Mouse (Mus musculus): ENCODE measurements at regions not wholly inside any gene's neighbourhood (a gene's known extent, or its start where the extent isn't known, plus 50 kb on each side); places are given as distances from the start of the nearest gene placed in this dataset.

- no peak overlapping the region for H3K4me3 ChIP-seq (ENCODE audit: low read depth, low read length)
- no peaks in the 10 kb centered on the region for H3K36me3 ChIP-seq (ENCODE audit: control insufficient read depth, insufficient read depth, low read length)
- ATAC-seq (ENCODE audit: low FRiP score, low TSS enrichment): no peak
- no peaks in the 10 kb centered on the region for H3K27me3 ChIP-seq (ENCODE audit: control insufficient read depth, insufficient read depth, low read length)
- no peaks in the 10 kb centered on the region for H3K4me1 ChIP-seq (replicated peaks; ENCODE audit: control insufficient read depth, insufficient read depth)
- TF ChIP-seq CTCF (IDR thresholded peaks at IDR 0.05; ENCODE audit: low read depth) (no peak), EP300 (optimal IDR thresholded peaks at IDR 0.05) (no peak)
- H3K9ac ChIP-seq (ENCODE audit: low read length): no peak overlapping the region
- WGBS: 91% methylated on average over 4 of the region's 4 CpGs
- no peaks in the 10 kb centered on the region for H3K9me3 ChIP-seq (ENCODE audit: control insufficient read depth, low read length)
- no peak overlapping the region for H3K27ac ChIP-seq (replicated peaks)
- no peak overlapping the region for H3K4me2 ChIP-seq (replicated peaks; ENCODE audit: low read depth)
- no peak for DNase-seq (ENCODE audit: low spot score)
Measured at GRCm38 (mm10) chr5:149920326-149920725, 98.1 kb upstream of the Rxfp2 start.

- no peaks in the 10 kb centered on the region for H3K36me3 ChIP-seq (ENCODE audit: control insufficient read depth, insufficient read depth, low read length)
- H3K4me1 ChIP-seq (replicated peaks; ENCODE audit: control insufficient read depth, insufficient read depth): no peaks in the 10 kb centered on the region
- H3K9me3 ChIP-seq (ENCODE audit: control insufficient read depth, low read length): no peaks in the 10 kb centered on the region
- DNase-seq (ENCODE audit: low spot score) (no peak), ATAC-seq (ENCODE audit: low FRiP score, low TSS enrichment) (no peak)
- no peak overlapping the region for H3K27ac ChIP-seq (replicated peaks)
- no peak overlapping the region for H3K4me3 ChIP-seq (ENCODE audit: low read depth, low read length)
- H3K4me2 ChIP-seq (replicated peaks; ENCODE audit: low read depth): no peak overlapping the region
- H3K9ac ChIP-seq (ENCODE audit: low read length): no peak overlapping the region
- H3K27me3 ChIP-seq (ENCODE audit: control insufficient read depth, insufficient read depth, low read length): no peaks in the 10 kb centered on the region
- 84% methylated on average over 10 of the region's 10 CpGs for WGBS
- TF ChIP-seq EP300 (optimal IDR thresholded peaks at IDR 0.05) (no peak), CTCF (IDR thresholded peaks at IDR 0.05; ENCODE audit: low read depth) (no peak)
Measured at GRCm38 (mm10) chr5:149924501-149924900, 94.0 kb upstream of the Rxfp2 start.

- Histone ChIP-seq H3K4me3 (ENCODE audit: low read depth, low read length) (no peak overlapping the region), H3K36me3 (ENCODE audit: control insufficient read depth, insufficient read depth, low read length) (no peaks in the 10 kb centered on the region), H3K27ac (replicated peaks) (no peak overlapping the region), H3K9ac (ENCODE audit: low read length) (no peak overlapping the region), H3K9me3 (ENCODE audit: control insufficient read depth, low read length) (no peaks in the 10 kb centered on the region), H3K27me3 (ENCODE audit: control insufficient read depth, insufficient read depth, low read length) (no peaks in the 10 kb centered on the region), H3K4me2 (replicated peaks; ENCODE audit: low read depth) (no peak overlapping the region), H3K4me1 (replicated peaks; ENCODE audit: control insufficient read depth, insufficient read depth) (no peaks in the 10 kb centered on the region)
- ATAC-seq (ENCODE audit: low FRiP score, low TSS enrichment) (no peak), DNase-seq (ENCODE audit: low spot score) (no peak)
- 48% methylated on average over 2 of the region's 2 CpGs for WGBS
- TF ChIP-seq EP300 (optimal IDR thresholded peaks at IDR 0.05) (no peak), CTCF (IDR thresholded peaks at IDR 0.05; ENCODE audit: low read depth) (no peak)
Measured at GRCm38 (mm10) chr5:149926786-149927185, 91.7 kb upstream of the Rxfp2 start.

- Histone ChIP-seq H3K9me3 (ENCODE audit: control insufficient read depth, low read length) (no peaks in the 10 kb centered on the region), H3K27me3 (ENCODE audit: control insufficient read depth, insufficient read depth, low read length) (no peaks in the 10 kb centered on the region), H3K4me2 (replicated peaks; ENCODE audit: low read depth) (no peak overlapping the region), H3K36me3 (ENCODE audit: control insufficient read depth, insufficient read depth, low read length) (no peaks in the 10 kb centered on the region), H3K4me1 (replicated peaks; ENCODE audit: control insufficient read depth, insufficient read depth) (no peaks in the 10 kb centered on the region), H3K9ac (ENCODE audit: low read length) (no peak overlapping the region), H3K4me3 (ENCODE audit: low read depth, low read length) (no peak overlapping the region), H3K27ac (replicated peaks) (no peak overlapping the region)
- no peak for TF ChIP-seq CTCF (IDR thresholded peaks at IDR 0.05; ENCODE audit: low read depth)
- TF ChIP-seq EP300 (optimal IDR thresholded peaks at IDR 0.05): no peak
- 62% methylated on average over 9 of the region's 9 CpGs for WGBS
- DNase-seq (ENCODE audit: low spot score): no peak
- ATAC-seq (ENCODE audit: low FRiP score, low TSS enrichment): no peak
Measured at GRCm38 (mm10) chr5:149931574-149932161, 86.8 kb upstream of the Rxfp2 start.

GRCm38 (mm10) chr5:149932220-149932619 lies 86.3 kb upstream of the Rxfp2 start:
- TF ChIP-seq CTCF (IDR thresholded peaks at IDR 0.05; ENCODE audit: low read depth) (no peak), EP300 (optimal IDR thresholded peaks at IDR 0.05) (no peak)
- no peak overlapping the region for H3K4me3 ChIP-seq (ENCODE audit: low read depth, low read length)
- H3K9me3 ChIP-seq (ENCODE audit: control insufficient read depth, low read length): no peaks in the 10 kb centered on the region
- no peaks in the 10 kb centered on the region for H3K36me3 ChIP-seq (ENCODE audit: control insufficient read depth, insufficient read depth, low read length)
- 63% methylated on average over 4 of the region's 4 CpGs for WGBS
- no peak overlapping the region for H3K9ac ChIP-seq (ENCODE audit: low read length)
- no peak overlapping the region for H3K4me2 ChIP-seq (replicated peaks; ENCODE audit: low read depth)
- DNase-seq (ENCODE audit: low spot score) (no peak), ATAC-seq (ENCODE audit: low FRiP score, low TSS enrichment) (no peak)
- no peak overlapping the region for H3K27ac ChIP-seq (replicated peaks)
- no peaks in the 10 kb centered on the region for H3K4me1 ChIP-seq (replicated peaks; ENCODE audit: control insufficient read depth, insufficient read depth)
- H3K27me3 ChIP-seq (ENCODE audit: control insufficient read depth, insufficient read depth, low read length): no peaks in the 10 kb centered on the region

- TF ChIP-seq EP300 (optimal IDR thresholded peaks at IDR 0.05): no peak
- TF ChIP-seq CTCF (IDR thresholded peaks at IDR 0.05; ENCODE audit: low read depth): no peak
- ATAC-seq (ENCODE audit: low FRiP score, low TSS enrichment): no peak
Measured at GRCm38 (mm10) chr5:149945651-149946050, 72.8 kb upstream of the Rxfp2 start.

More at GRCm38 (mm10) chr5:149945651-149946050, 72.8 kb upstream of the Rxfp2 start:
- no peaks in the 10 kb centered on the region for H3K27me3 ChIP-seq (ENCODE audit: control insufficient read depth, insufficient read depth, low read length)
- H3K36me3 ChIP-seq (ENCODE audit: control insufficient read depth, insufficient read depth, low read length): no peaks in the 10 kb centered on the region
- H3K9ac ChIP-seq (ENCODE audit: low read length): no peak overlapping the region
- H3K9me3 ChIP-seq (ENCODE audit: control insufficient read depth, low read length): no peaks in the 10 kb centered on the region
- H3K4me2 ChIP-seq (replicated peaks; ENCODE audit: low read depth): no peak overlapping the region
- no peak overlapping the region for H3K27ac ChIP-seq (replicated peaks)
- DNase-seq (ENCODE audit: low spot score): no peak
- no peaks in the 10 kb centered on the region for H3K4me1 ChIP-seq (replicated peaks; ENCODE audit: control insufficient read depth, insufficient read depth)
- H3K4me3 ChIP-seq (ENCODE audit: low read depth, low read length): no peak overlapping the region
